Mouse (Mus musculus) colon, adult 2 months (tissue): ENCODE data around the gene Fasn. TPM values are rescaled to one million over a fixed set of nuclear protein-coding genes. Genes with fewer than 3 reads are reported as not detected.

Experiments
- polyA plus RNA-seq: library from polyadenylated mRNA; depleted of rRNA; stranded (reverse); fragments of >200 nt; gene quantifications from 2 replicates; pipeline ENCODE4 v1.2.3, GENCODE M21; 2012; rRNA removed

Gene Fasn
- polyA plus RNA-seq = 355 and 470 TPM in 2 replicates

DNA sequence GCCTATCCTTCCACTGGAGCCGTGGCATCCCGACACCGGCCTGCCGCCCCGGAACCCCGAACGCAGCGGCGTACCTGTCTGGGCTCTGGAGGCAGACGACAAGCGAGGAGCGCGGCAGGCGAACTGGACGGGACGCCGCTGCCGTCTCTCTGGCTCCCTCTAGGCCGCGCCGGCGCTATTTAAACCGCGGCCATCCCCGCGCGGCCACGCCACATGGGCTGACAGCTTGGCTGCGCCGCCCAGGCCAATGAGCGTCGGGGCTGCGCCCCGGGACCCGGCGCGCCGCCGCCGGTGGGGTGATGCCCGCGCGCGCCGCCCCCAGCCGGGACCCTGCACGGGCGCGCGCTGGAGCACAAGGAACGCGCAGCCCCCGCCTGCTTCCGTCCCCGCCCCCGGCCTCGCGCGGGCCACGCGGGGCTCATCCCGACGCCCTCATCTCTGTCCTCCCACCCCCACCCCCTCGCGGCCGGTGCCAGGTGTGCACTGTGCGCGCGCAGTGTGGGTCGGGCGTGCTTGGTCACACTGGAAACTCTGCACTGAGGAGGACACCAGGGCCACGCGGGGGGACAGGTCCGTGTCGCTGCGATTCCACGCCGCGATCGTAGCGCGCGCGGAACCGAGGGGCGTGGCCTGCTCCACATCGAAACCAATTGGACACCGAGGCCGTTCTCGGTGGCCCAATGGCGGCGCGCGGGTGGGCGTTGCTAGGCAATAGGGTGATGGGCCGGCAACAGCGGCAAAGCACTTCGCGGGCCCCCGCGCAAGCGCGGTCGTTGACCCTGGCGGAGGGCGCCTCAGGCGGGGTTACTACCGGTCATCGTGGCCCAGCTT is at the start of gene Fasn:
Gene Fasn (minus strand): TSS at position 592 of the 831 bp plus-strand sequence.

DNA sequence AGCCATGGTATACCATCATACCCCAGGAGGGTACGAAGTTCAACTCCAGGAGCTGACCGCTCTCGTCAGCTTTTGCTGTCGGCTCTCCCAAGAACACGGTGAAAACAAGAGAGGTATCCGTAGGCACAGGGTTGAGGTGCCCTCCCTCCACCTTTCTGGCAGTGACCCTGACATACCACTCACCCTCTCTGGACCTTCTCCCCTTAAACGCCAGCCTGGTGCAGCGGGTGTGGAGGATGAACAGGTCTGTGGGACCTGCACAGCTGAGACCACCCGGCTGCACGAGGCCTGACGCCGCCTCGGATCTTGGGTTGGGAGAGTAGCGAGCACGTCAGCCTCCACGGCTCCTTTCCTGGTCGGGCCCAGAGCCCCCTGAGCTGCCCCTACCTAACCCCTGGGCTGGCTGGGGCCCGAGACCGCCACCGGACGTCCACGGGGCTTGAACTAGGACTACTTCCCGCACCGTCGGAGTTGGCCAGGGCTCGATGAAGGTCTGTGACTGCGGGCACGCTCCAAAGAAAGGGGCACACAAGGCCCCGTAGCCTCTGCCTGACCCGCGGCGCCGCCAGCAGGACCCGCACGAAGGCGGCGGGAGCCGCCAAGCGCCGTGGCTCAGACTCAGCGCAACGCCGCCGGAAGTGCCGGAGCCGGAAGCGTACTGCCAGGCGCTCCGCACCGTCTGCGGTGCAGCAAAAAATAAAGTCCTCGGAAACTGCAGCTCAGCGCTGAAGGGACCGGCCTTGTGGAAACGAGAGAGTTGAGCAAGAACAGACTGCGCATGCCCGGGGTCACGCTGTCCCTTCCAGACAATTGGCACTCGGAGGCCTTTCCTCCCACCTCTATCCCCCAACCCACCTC is 28.4 kb downstream of the Fasn start, which contains the start of gene Dus1l:
Gene Dus1l (minus strand): TSS at position 648 of the 858 bp plus-strand sequence.

DNA sequence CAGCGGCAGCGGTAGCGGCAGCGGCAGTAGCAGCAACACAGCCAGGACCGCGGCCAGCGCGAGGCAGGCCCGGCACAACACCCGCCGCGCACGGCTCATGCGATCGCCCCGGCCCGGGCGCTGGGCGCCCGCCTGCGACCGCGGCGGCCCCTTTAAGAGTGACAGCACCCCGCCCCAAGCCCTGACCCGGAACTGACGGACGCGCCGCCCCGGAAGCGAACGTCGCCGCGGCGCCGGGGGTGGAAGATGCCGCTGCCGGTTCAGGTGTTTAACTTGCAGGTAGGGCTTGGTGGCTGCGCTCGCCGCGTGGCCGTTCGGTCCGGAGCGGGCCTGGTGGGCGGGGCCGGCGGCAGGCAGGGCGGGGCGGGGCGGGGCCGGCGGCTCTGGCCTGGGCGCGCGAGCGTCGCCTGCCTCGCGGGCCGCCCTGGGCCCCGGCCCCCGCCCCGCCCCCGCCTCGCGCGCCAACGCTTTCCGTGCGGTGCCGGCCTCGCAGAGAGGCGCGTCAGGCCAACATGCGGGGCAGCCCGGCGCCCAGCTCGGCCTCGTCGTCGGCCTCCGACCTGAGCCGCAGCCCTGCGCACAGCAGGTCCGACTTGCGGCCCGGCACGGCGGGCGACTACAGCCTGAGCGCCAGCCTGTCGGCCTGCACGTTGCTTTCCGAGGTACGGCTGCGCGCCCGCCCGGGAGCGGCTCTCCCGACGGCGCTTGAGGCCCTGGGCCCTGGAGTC is 40.1 kb downstream of the Fasn start, which contains the start of the genes Rfng and Gps1:
Gene Rfng (minus strand): TSS at position 144 of the 728 bp plus-strand sequence.
Gene Gps1 (plus strand): TSS at position 209 of the 728 bp plus-strand sequence.

DNA sequence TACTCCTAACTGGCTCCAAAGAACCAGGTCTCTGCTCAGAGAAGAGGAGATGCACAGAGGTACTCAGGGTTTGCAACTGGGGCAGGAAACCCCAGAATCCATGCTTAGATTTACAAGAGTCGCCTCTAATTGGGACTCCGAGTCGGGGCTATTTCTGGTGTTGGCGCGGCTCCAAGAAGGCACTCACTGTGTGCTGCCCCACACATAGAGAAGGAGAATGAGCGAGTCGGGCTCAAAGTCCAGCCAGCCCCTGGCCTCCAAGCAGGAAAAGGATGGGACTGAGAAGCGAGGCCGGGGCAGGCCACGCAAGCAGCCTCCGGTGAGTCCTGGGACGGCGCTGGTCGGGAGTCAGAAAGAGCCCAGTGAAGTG is 61.7 kb downstream of the Fasn start, which contains the start of gene Hmga1b:
Gene Hmga1b (plus strand): TSS at position 123 of the 370 bp plus-strand sequence.

Other genes starting within 250 kb of the Fasn start
- 643 and 823 TPM in 2 replicates for gene Arhgdia, start 242.9 kb downstream of the Fasn start, polyA plus RNA-seq
- 25.4 and 31.6 TPM in 2 replicates for gene Alyref, start 226.2 kb downstream of the Fasn start, polyA plus RNA-seq
- 119 and 133 TPM in 2 replicates for gene Anapc11, start 226.1 kb downstream of the Fasn start, polyA plus RNA-seq
- 5.5 and 6.3 TPM in 2 replicates for gene Npb, start 216.1 kb downstream of the Fasn start, polyA plus RNA-seq
- 325 and 389 TPM in 2 replicates for gene Pcyt2, start 206.6 kb downstream of the Fasn start, polyA plus RNA-seq
- gene Sirt7, start 199.3 kb downstream of the Fasn start, polyA plus RNA-seq = 109 and 125 TPM in 2 replicates
- 32.4 and 38.3 TPM in 2 replicates for gene Mafg, start 190.9 kb downstream of the Fasn start, polyA plus RNA-seq
- gene Pycr1, start 180.8 kb downstream of the Fasn start, polyA plus RNA-seq = 30.3 and 39.3 TPM in 2 replicates
- gene Myadml2, start 176.4 kb downstream of the Fasn start, polyA plus RNA-seq = 0.13 and 0.42 TPM in 2 replicates
- 0.80 and 0.83 TPM in 2 replicates for gene Notum, start 163.4 kb downstream of the Fasn start, polyA plus RNA-seq
- gene Aspscr1, start 151.6 kb downstream of the Fasn start, polyA plus RNA-seq = 93.2 and 102 TPM in 2 replicates
- gene Cenpx, start 110.8 kb downstream of the Fasn start, polyA plus RNA-seq = 73.6 and 85.1 TPM in 2 replicates
- 39.0 and 42.1 TPM in 2 replicates for gene Lrrc45, start 110.6 kb downstream of the Fasn start, polyA plus RNA-seq
- 18.7 and 26.9 TPM in 2 replicates for gene Rac3, start 103.1 kb downstream of the Fasn start, polyA plus RNA-seq
- 198 and 220 TPM in 2 replicates for gene Dcxr, start 97.3 kb downstream of the Fasn start, polyA plus RNA-seq
- 100 and 126 TPM in 2 replicates for gene Cbr2, start 92.4 kb downstream of the Fasn start, polyA plus RNA-seq
- 1.5 and 3.1 TPM in 2 replicates for gene Hmga1b, start 61.8 kb downstream of the Fasn start, polyA plus RNA-seq
- 61.7 and 67.2 TPM in 2 replicates for gene Rfng, start 40.3 kb downstream of the Fasn start, polyA plus RNA-seq
- gene Gps1, start 40.3 kb downstream of the Fasn start, polyA plus RNA-seq = 119 and 127 TPM in 2 replicates
- gene Dus1l, start 28.1 kb downstream of the Fasn start, polyA plus RNA-seq = 36.2 and 39.8 TPM in 2 replicates
- 1.3 and 1.5 TPM in 2 replicates for gene Ccdc57, start 108.3 kb upstream of the Fasn start, polyA plus RNA-seq
- 14.8 and 25.6 TPM in 2 replicates for gene Slc16a3, start 123.9 kb upstream of the Fasn start, polyA plus RNA-seq
- gene Csnk1d, start 166.8 kb upstream of the Fasn start, polyA plus RNA-seq = 67.9 and 71.9 TPM in 2 replicates
- gene Cd7, start 214.9 kb upstream of the Fasn start, polyA plus RNA-seq = 3.4 and 9.3 TPM in 2 replicates
- 131 and 155 TPM in 2 replicates for gene Sectm1b, start 239.0 kb upstream of the Fasn start, polyA plus RNA-seq